Comparison of ENCODE assay signal across 8 mouse cellular contexts in the genomic region with DNA sequence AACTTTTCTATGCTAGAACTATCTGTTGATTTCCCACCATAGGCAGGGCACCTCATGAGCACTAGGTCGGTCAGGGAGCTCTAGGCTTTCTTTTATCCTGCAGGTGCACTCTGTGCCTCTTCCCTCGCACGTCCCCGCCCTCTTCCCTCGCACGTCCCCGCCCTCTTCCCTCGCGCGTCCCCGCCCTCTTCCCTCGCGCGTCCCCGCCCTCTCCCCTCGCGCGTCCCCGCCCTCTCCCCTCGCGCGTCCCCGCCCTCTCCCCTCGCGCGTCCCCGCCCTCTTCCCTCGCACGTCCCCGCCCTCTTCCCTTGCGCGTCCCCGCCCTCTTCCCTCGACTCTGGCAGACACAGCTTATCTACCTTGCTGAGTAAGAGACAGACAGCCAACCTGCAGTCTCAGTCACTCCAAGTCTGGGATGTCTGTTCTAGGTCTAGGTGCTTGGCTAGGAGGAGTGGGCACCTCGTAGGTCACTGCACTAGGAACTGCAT. TPM values are rescaled to one million over a fixed set of nuclear protein-coding genes. Genes with fewer than 3 reads are reported as not detected.
DNase-seq lines count a peak whose midpoint lies in the region; ATAC-seq and TF ChIP-seq lines count a peak whose summit lies in the region.

No protein-coding gene starts in this region.

- peak; percentile 97 for DNase-seq in MEL (ENCODE audit: low read depth, low spot score)
- peak; percentile 84 for DNase-seq in brain, embryonic 14.5 days (ENCODE audit: low read depth)
- peak; percentile 63 for DNase-seq in gastrocnemius, adult 2 months
- peak; percentile 79 for DNase-seq in intestine, embryonic 14.5 days (ENCODE audit: low spot score)
- DNase-seq in urinary bladder, postnatal 4 days (ENCODE audit: low spot score in 2 of 2) = peak; percentile 29 to 61
- DNase-seq in frontal cortex, postnatal 36 days (ENCODE audit: low spot score in 2 of 2) = no peak

- peaks cover 5 to 23% of the 10 kb centered on the region in 2 experiments for H3K4me1 ChIP-seq in MEL (ENCODE audit: control insufficient read depth in 1 of 2, insufficient read depth in 2 of 2, low read length in 2 of 2)
- no peaks in the 10 kb centered on the region for H3K4me1 ChIP-seq in intestine, embryonic 14.5 days (replicated peaks; ENCODE audit: control insufficient read depth, insufficient read depth, low read length)
- H3K4me1 ChIP-seq in liver, embryonic 16.5 days (ENCODE audit: control insufficient read depth, low read depth, low read length) = peaks cover 33% of the 10 kb centered on the region
- peaks cover 7% of the 10 kb centered on the region for H3K4me1 ChIP-seq in neural tube, embryonic 12.5 days

- no peaks in the 10 kb centered on the region for H3K9me3 ChIP-seq in MEL (replicated peaks; ENCODE audit: insufficient read depth, low read length)
- no peaks in the 10 kb centered on the region for H3K9me3 ChIP-seq in intestine, embryonic 14.5 days (ENCODE audit: control insufficient read depth, low read length)
- no peaks in the 10 kb centered on the region for H3K9me3 ChIP-seq in liver, embryonic 16.5 days (replicated peaks; ENCODE audit: control insufficient read depth, low read length)
- no peaks in the 10 kb centered on the region for H3K9me3 ChIP-seq in neural tube, embryonic 12.5 days

- no peaks in the 10 kb centered on the region for H3K79me2 ChIP-seq in MEL (ENCODE audit: control insufficient read depth, insufficient read depth, low read length, poor library complexity)

- H3K4me3 ChIP-seq in MEL (ENCODE audit: control insufficient read depth in 1 of 2, insufficient read depth in 1 of 2, low read depth in 2 of 2, low read length in 2 of 2) = peak overlapping the region; percentile 22 to 33; a peak in 3 of 4 replicates
- H3K4me3 ChIP-seq in gastrocnemius, adult 2 months = peak overlapping the region; percentile 46
- peak overlapping the region; percentile 10; the same call in 1 of the 2 replicates for H3K4me3 ChIP-seq in intestine, embryonic 14.5 days (ENCODE audit: low read depth, low read length)
- peak overlapping the region; percentile 28; the same call in 1 of the 2 replicates for H3K4me3 ChIP-seq in liver, embryonic 16.5 days (ENCODE audit: low read depth, low read length)
- peak overlapping the region; percentile 25 for H3K4me3 ChIP-seq in neural tube, embryonic 12.5 days

- no peak overlapping the region for H3K27ac ChIP-seq in MEL (ENCODE audit: control insufficient read depth, low read depth, low read length)
- H3K27ac ChIP-seq in gastrocnemius, adult 2 months = no peak overlapping the region
- no peak overlapping the region for H3K27ac ChIP-seq in intestine, embryonic 14.5 days (ENCODE audit: low read depth)
- H3K27ac ChIP-seq in liver, embryonic 16.5 days (ENCODE audit: low read length) = peak overlapping the region; percentile 79
- no peak overlapping the region for H3K27ac ChIP-seq in neural tube, embryonic 12.5 days

- no peak for TF ChIP-seq RAD21 in MEL (IDR thresholded peaks at IDR 0.05; ENCODE audit: low read depth, low read length)

- H3K36me3 ChIP-seq in MEL (ENCODE audit: control insufficient read depth in 1 of 2, insufficient read depth in 2 of 2, low read length in 2 of 2) = peaks cover 0 to 16% of the 10 kb centered on the region in 2 experiments; a peak in 2 of 4 replicates
- H3K36me3 ChIP-seq in intestine, embryonic 14.5 days (ENCODE audit: control insufficient read depth, insufficient read depth, low read length) = peaks cover 15% of the 10 kb centered on the region; the same call in 1 of the 2 replicates
- H3K36me3 ChIP-seq in liver, embryonic 16.5 days (ENCODE audit: control insufficient read depth, insufficient read depth) = peaks cover 14% of the 10 kb centered on the region
- H3K36me3 ChIP-seq in neural tube, embryonic 12.5 days = no peaks in the 10 kb centered on the region

- intact Hi-C loops in gastrocnemius, adult 2 months (cut with DNase I) = no loop called here

- 2% methylated on average over 28 of the region's 35 CpGs for WGBS in intestine, embryonic 14.5 days
- under 1% methylated on average over 34 of the region's 35 CpGs for WGBS in liver, embryonic 16.5 days (ENCODE audit: insufficient replicate concordance)
- WGBS in neural tube, embryonic 12.5 days = 2% methylated on average over 34 of the region's 35 CpGs

- peak; percentile 19 to 34; a peak in 1 of 4 replicates for TF ChIP-seq EP300 in MEL (IDR thresholded peaks at IDR 0.05; ENCODE audit: low read depth in 1 of 2, low read length in 2 of 2)

- peak overlapping the region; percentile 46 for H3K4me2 ChIP-seq in intestine, embryonic 14.5 days (ENCODE audit: low read length)
- peak overlapping the region; percentile 45 for H3K4me2 ChIP-seq in liver, embryonic 16.5 days (ENCODE audit: low read depth, low read length)
- peak overlapping the region; percentile 61 for H3K4me2 ChIP-seq in neural tube, embryonic 12.5 days (replicated peaks)

- no peaks in the 10 kb centered on the region for H3K27me3 ChIP-seq in MEL (ENCODE audit: control insufficient read depth in 1 of 2, insufficient read depth in 2 of 2, low read length in 2 of 2)
- no peaks in the 10 kb centered on the region for H3K27me3 ChIP-seq in intestine, embryonic 14.5 days (replicated peaks; ENCODE audit: control insufficient read depth, insufficient read depth, low read length)
- H3K27me3 ChIP-seq in liver, embryonic 16.5 days (ENCODE audit: control insufficient read depth, insufficient read depth, low read depth, low read length) = no peaks in the 10 kb centered on the region
- no peaks in the 10 kb centered on the region for H3K27me3 ChIP-seq in neural tube, embryonic 12.5 days (replicated peaks)

- TF ChIP-seq CTCF in MEL (IDR thresholded peaks at IDR 0.05 in 2 of 3, conservative IDR thresholded peaks at IDR 0.05 in 1 of 3; ENCODE audit: control insufficient read depth in 1 of 3, insufficient read depth in 1 of 3, low read depth in 2 of 3, low read length in 3 of 3, poor library complexity in 1 of 3, severe bottlenecking in 1 of 3) = no peak
- no peak for TF ChIP-seq CTCF in brain, embryonic 14.5 days (IDR thresholded peaks at IDR 0.05; ENCODE audit: borderline replicate concordance, extremely low read depth, insufficient read depth, insufficient read length)
- TF ChIP-seq CTCF in gastrocnemius, adult 2 months (IDR thresholded peaks at IDR 0.05) = no peak

- ATAC-seq in intestine, embryonic 14.5 days (replicated peaks; ENCODE audit: low FRiP score, low TSS enrichment, low read depth) = peak; percentile 80
- peak; percentile 83 for ATAC-seq in liver, embryonic 16.5 days (ENCODE audit: low read depth)
- peak; percentile 56; the same call in 1 of the 2 replicates for ATAC-seq in neural tube, embryonic 12.5 days (ENCODE audit: low FRiP score, low read depth)

- H3K9ac ChIP-seq in MEL (ENCODE audit: control insufficient read depth, low read depth, low read length, poor library complexity, severe bottlenecking) = peak overlapping the region; percentile 29; the same call in 1 of the 2 replicates
- no peak overlapping the region for H3K9ac ChIP-seq in intestine, embryonic 14.5 days (ENCODE audit: low read length)
- H3K9ac ChIP-seq in liver, embryonic 16.5 days (ENCODE audit: low read depth, low read length) = no peak overlapping the region
- no peak overlapping the region for H3K9ac ChIP-seq in neural tube, embryonic 12.5 days

- TF ChIP-seq POLR2A in MEL (IDR thresholded peaks at IDR 0.05; ENCODE audit: control insufficient read depth in 1 of 2, insufficient read depth in 1 of 2, low read depth in 1 of 2, low read length in 2 of 2, poor library complexity in 1 of 2) = no peak; a peak in 1 of 4 replicates
- TF ChIP-seq POLR2A in brain, embryonic 14.5 days (IDR thresholded peaks at IDR 0.05; ENCODE audit: borderline replicate concordance, extremely low read depth, insufficient read depth, insufficient read length, poor library complexity, severe bottlenecking) = no peak

TF ChIP-seq in MEL, 35 proteins besides CTCF, POLR2A, EP300 and RAD21 (continues in another document):
- TF ChIP-seq POLR2AphosphoS5 (IDR thresholded peaks at IDR 0.05; ENCODE audit: borderline replicate concordance, low read depth, low read length) (no peak), TBP (IDR thresholded peaks at IDR 0.05; ENCODE audit: low read depth, low read length) (no peak), SIN3A (IDR thresholded peaks at IDR 0.05; ENCODE audit: low read length) (no peak), E2F4 (IDR thresholded peaks at IDR 0.05; ENCODE audit: borderline replicate concordance, low read depth, low read length) (no peak), TAL1 (IDR thresholded peaks at IDR 0.05; ENCODE audit: low read length) (no peak), MAX (IDR thresholded peaks at IDR 0.05; ENCODE audit: low read length) (no peak), KAT2A (conservative IDR thresholded peaks at IDR 0.05; ENCODE audit: low read depth, low read length) (no peak), MXI1 (IDR thresholded peaks at IDR 0.05; ENCODE audit: low read depth, low read length) (0 out of 2 replicates have a peak, but pooled peaks have one; percentile 24), MAZ (IDR thresholded peaks at IDR 0.05; ENCODE audit: low read depth, low read length) (no peak; the same call in 1 of the 2 replicates), POLR2AphosphoS2 (IDR thresholded peaks at IDR 0.05; ENCODE audit: low read length) (no peak), GABPA (IDR thresholded peaks at IDR 0.05; ENCODE audit: low read depth, low read length) (no peak), UBTF (IDR thresholded peaks at IDR 0.05; ENCODE audit: borderline replicate concordance, insufficient read depth, low read depth, low read length) (no peak), ZKSCAN1 (IDR thresholded peaks at IDR 0.05; ENCODE audit: low read depth, low read length) (no peak), ELF1 (IDR thresholded peaks at IDR 0.05; ENCODE audit: low read depth, low read length) (no peak), CHD1 (IDR thresholded peaks at IDR 0.05; ENCODE audit: low read depth, low read length) (no peak), MYB (IDR thresholded peaks at IDR 0.05; ENCODE audit: low read depth, low read length) (no peak), HCFC1 (IDR thresholded peaks at IDR 0.05; ENCODE audit: low read depth, low read length) (0 out of 2 replicates have a peak, but pooled peaks have one; percentile 53), GATA1 (IDR thresholded peaks at IDR 0.05; ENCODE audit: low read depth, low read length) (peak; percentile 60; the same call in 1 of the 2 replicates)

RNA-seq across cellular contexts. Expression of gene Rnf213, which starts 35.8 kb away (rescaled TPM):
- total RNA-seq in MEL (2012; rRNA removed) = 6.6 and 11.6 TPM in 2 replicates
- polyA plus RNA-seq in MEL (2012; ENCODE audit: insufficient read depth in 1 of 2, insufficient read length in 2 of 2, low read depth in 1 of 2, low replicate concordance in 2 of 2, missing spikeins in 1 of 2) = 10 to 100 TPM in 1 of 2 experiments, not detected in 1; 10.7 TPM
- 2.3 and 2.8 TPM in 2 replicates for polyA plus RNA-seq in brain, embryonic 14.5 days (2012; rRNA removed)
- 1 to 10 TPM; 4.1 to 6.9 TPM for total RNA-seq in gastrocnemius, adult 2 months (2021)
- polyA plus RNA-seq in intestine, embryonic 14.5 days (2014; fragmentation: Nextera tagmentation; extraction: Ambion mirVana) = 18.0 and 18.8 TPM in 2 replicates
- polyA plus RNA-seq in liver, embryonic 16.5 days (2015; fragmentation: Nextera tagmentation; extraction: Ambion mirVana) = 2.5 and 3.3 TPM in 2 replicates
- polyA plus RNA-seq in neural tube, embryonic 12.5 days (2016; fragmentation: Nextera tagmentation; extraction: Ambion mirVana) = 1.5 and 1.6 TPM in 2 replicates

Comparison
In these comparisons a context has a peak if more than half of its experiments do, and no peak if none do; other contexts are left out.
1. DNase-seq: peak in MEL (single experiment), brain, embryonic 14.5 days (single experiment), gastrocnemius, adult 2 months (single experiment), intestine, embryonic 14.5 days (single experiment) and urinary bladder, postnatal 4 days (2 of 2); none in frontal cortex, postnatal 36 days (0 of 2).
2. Peak in every context shown above with its lines, with median percentiles within 50 percentile points of each other: H3K4me3 ChIP-seq, ATAC-seq and H3K4me2 ChIP-seq.